Mouse (Mus musculus): ENCODE measurements at regions not wholly inside any gene's neighbourhood (a gene's known extent, or its start where the extent isn't known, plus 50 kb on each side); places are given as distances from the start of the nearest gene placed in this dataset.
"Not testable (repeated sequence)": the region's sequence is repeated elsewhere in the genome, so short reads cannot be mapped to it uniquely, and the experiment has no call there.

- WGBS, result 89% methylated on average over 2 of the region's 2 CpGs
Measured at GRCm38 (mm10) chr8:42282011-42282410, 859.3 kb downstream of the Triml1 start.

GRCm38 (mm10) chr8:42253358-42253757, 836.5 kb upstream of the Frg1 start:
- no peak for ATAC-seq (replicated peaks; ENCODE audit: extremely low read depth, insufficient read depth, low FRiP score)
- 84% methylated on average over 1 of the region's 1 CpGs for WGBS

More at GRCm38 (mm10) chr8:42282011-42282410, 859.3 kb downstream of the Triml1 start:
- Histone ChIP-seq H3K9me3 (replicated peaks; ENCODE audit: control insufficient read depth, low read length) (no peaks in the 10 kb centered on the region), H3K27ac (ENCODE audit: low read length) (no peak overlapping the region), H3K4me2 (ENCODE audit: low read depth, low read length) (no peak overlapping the region), H3K27me3 (ENCODE audit: control insufficient read depth, insufficient read depth, low read length) (no peaks in the 10 kb centered on the region), H3K4me1 (ENCODE audit: control insufficient read depth, insufficient read depth, low read length) (no peaks in the 10 kb centered on the region), H3K9ac (ENCODE audit: low read length) (no peak overlapping the region), H3K4me3 (ENCODE audit: low read length) (no peak overlapping the region), H3K36me3 (ENCODE audit: control insufficient read depth, insufficient read depth) (no peaks in the 10 kb centered on the region)
- no peak for ATAC-seq (replicated peaks; ENCODE audit: extremely low read depth, insufficient read depth, low FRiP score)

GRCm38 (mm10) chr8:42242321-42242720, 825.4 kb upstream of the Frg1 start:
- H3K4me3 ChIP-seq (ENCODE audit: low read length); H3K27ac ChIP-seq (ENCODE audit: low read length); H3K9ac ChIP-seq (ENCODE audit: low read length); H3K4me1 ChIP-seq (ENCODE audit: control insufficient read depth, insufficient read depth, low read length); H3K9me3 ChIP-seq (replicated peaks; ENCODE audit: control insufficient read depth, low read length); H3K4me2 ChIP-seq (ENCODE audit: low read depth, low read length); ATAC-seq (replicated peaks; ENCODE audit: extremely low read depth, insufficient read depth, low FRiP score); H3K27me3 ChIP-seq (ENCODE audit: control insufficient read depth, insufficient read depth, low read length); H3K36me3 ChIP-seq (ENCODE audit: control insufficient read depth, insufficient read depth): not testable (repeated sequence)
- 82% methylated on average over 1 of the region's 1 CpGs for WGBS

More at GRCm38 (mm10) chr8:42253358-42253757, 836.5 kb upstream of the Frg1 start:
- H3K4me3 ChIP-seq (ENCODE audit: low read length), result no peak overlapping the region
- no peaks in the 10 kb centered on the region for H3K27me3 ChIP-seq (ENCODE audit: control insufficient read depth, insufficient read depth, low read length)
- no peaks in the 10 kb centered on the region for H3K9me3 ChIP-seq (replicated peaks; ENCODE audit: control insufficient read depth, low read length)
- H3K9ac ChIP-seq (ENCODE audit: low read length), result no peak overlapping the region
- no peak overlapping the region for H3K27ac ChIP-seq (ENCODE audit: low read length)
- H3K4me2 ChIP-seq (ENCODE audit: low read depth, low read length), result no peak overlapping the region
- no peaks in the 10 kb centered on the region for H3K4me1 ChIP-seq (ENCODE audit: control insufficient read depth, insufficient read depth, low read length)
- no peaks in the 10 kb centered on the region for H3K36me3 ChIP-seq (ENCODE audit: control insufficient read depth, insufficient read depth)

- no peak for ATAC-seq (replicated peaks; ENCODE audit: extremely low read depth, insufficient read depth, low FRiP score)
- Histone ChIP-seq H3K27ac (ENCODE audit: low read length) (no peak overlapping the region), H3K27me3 (ENCODE audit: control insufficient read depth, insufficient read depth, low read length) (no peaks in the 10 kb centered on the region), H3K4me2 (ENCODE audit: low read depth, low read length) (no peak overlapping the region), H3K36me3 (ENCODE audit: control insufficient read depth, insufficient read depth) (no peaks in the 10 kb centered on the region), H3K9me3 (replicated peaks; ENCODE audit: control insufficient read depth, low read length) (no peaks in the 10 kb centered on the region), H3K9ac (ENCODE audit: low read length) (no peak overlapping the region), H3K4me1 (ENCODE audit: control insufficient read depth, insufficient read depth, low read length) (no peaks in the 10 kb centered on the region), H3K4me3 (ENCODE audit: low read length) (no peak overlapping the region)
- WGBS, result 64% methylated on average over 2 of the region's 2 CpGs
Measured at GRCm38 (mm10) chr8:42219857-42220600, 803.2 kb upstream of the Frg1 start.

GRCm38 (mm10) chr8:42210943-42211342, 794.1 kb upstream of the Frg1 start:
- no peak overlapping the region for H3K4me3 ChIP-seq (ENCODE audit: low read length)
- H3K4me1 ChIP-seq (ENCODE audit: control insufficient read depth, insufficient read depth, low read length), result no peaks in the 10 kb centered on the region
- H3K9ac ChIP-seq (ENCODE audit: low read length), result no peak overlapping the region
- WGBS, result 46% methylated on average over 2 of the region's 2 CpGs
- no peaks in the 10 kb centered on the region for H3K9me3 ChIP-seq (replicated peaks; ENCODE audit: control insufficient read depth, low read length)
- no peak overlapping the region for H3K4me2 ChIP-seq (ENCODE audit: low read depth, low read length)
- H3K36me3 ChIP-seq (ENCODE audit: control insufficient read depth, insufficient read depth), result no peaks in the 10 kb centered on the region
- H3K27me3 ChIP-seq (ENCODE audit: control insufficient read depth, insufficient read depth, low read length), result no peaks in the 10 kb centered on the region
- no peak for ATAC-seq (replicated peaks; ENCODE audit: extremely low read depth, insufficient read depth, low FRiP score)
- H3K27ac ChIP-seq (ENCODE audit: low read length), result no peak overlapping the region

GRCm38 (mm10) chr8:42209989-42210388, 793.1 kb upstream of the Frg1 start:
- H3K27me3 ChIP-seq (ENCODE audit: control insufficient read depth, insufficient read depth, low read length), result no peaks in the 10 kb centered on the region
- H3K4me2 ChIP-seq (ENCODE audit: low read depth, low read length), result no peak overlapping the region
- H3K27ac ChIP-seq (ENCODE audit: low read length), result no peak overlapping the region
- no peaks in the 10 kb centered on the region for H3K4me1 ChIP-seq (ENCODE audit: control insufficient read depth, insufficient read depth, low read length)
- ATAC-seq (replicated peaks; ENCODE audit: extremely low read depth, insufficient read depth, low FRiP score), result no peak
- no peak overlapping the region for H3K9ac ChIP-seq (ENCODE audit: low read length)
- H3K36me3 ChIP-seq (ENCODE audit: control insufficient read depth, insufficient read depth), result no peaks in the 10 kb centered on the region
- H3K9me3 ChIP-seq (replicated peaks; ENCODE audit: control insufficient read depth, low read length), result no peaks in the 10 kb centered on the region
- no peak overlapping the region for H3K4me3 ChIP-seq (ENCODE audit: low read length)

GRCm38 (mm10) chr8:42197257-42197656, 780.4 kb upstream of the Frg1 start:
- WGBS, result 69% methylated on average over 5 of the region's 5 CpGs
- Histone ChIP-seq H3K4me2 (ENCODE audit: low read depth, low read length) (no peak overlapping the region), H3K27me3 (ENCODE audit: control insufficient read depth, insufficient read depth, low read length) (no peaks in the 10 kb centered on the region), H3K36me3 (ENCODE audit: control insufficient read depth, insufficient read depth) (no peaks in the 10 kb centered on the region), H3K4me3 (ENCODE audit: low read length) (no peak overlapping the region), H3K9me3 (replicated peaks; ENCODE audit: control insufficient read depth, low read length) (no peaks in the 10 kb centered on the region), H3K4me1 (ENCODE audit: control insufficient read depth, insufficient read depth, low read length) (no peaks in the 10 kb centered on the region), H3K9ac (ENCODE audit: low read length) (no peak overlapping the region), H3K27ac (ENCODE audit: low read length) (no peak overlapping the region)
- no peak for ATAC-seq (replicated peaks; ENCODE audit: extremely low read depth, insufficient read depth, low FRiP score)

GRCm38 (mm10) chr8:42193902-42194550, 777.2 kb upstream of the Frg1 start:
- no peak overlapping the region for H3K27ac ChIP-seq (ENCODE audit: low read length)
- no peak overlapping the region for H3K4me3 ChIP-seq (ENCODE audit: low read length)
- H3K9ac ChIP-seq (ENCODE audit: low read length), result no peak overlapping the region
- no peaks in the 10 kb centered on the region for H3K36me3 ChIP-seq (ENCODE audit: control insufficient read depth, insufficient read depth)
- no peaks in the 10 kb centered on the region for H3K9me3 ChIP-seq (replicated peaks; ENCODE audit: control insufficient read depth, low read length)
- no peak overlapping the region for H3K4me2 ChIP-seq (ENCODE audit: low read depth, low read length)
- no peaks in the 10 kb centered on the region for H3K27me3 ChIP-seq (ENCODE audit: control insufficient read depth, insufficient read depth, low read length)
- no peak for ATAC-seq (replicated peaks; ENCODE audit: extremely low read depth, insufficient read depth, low FRiP score)
- H3K4me1 ChIP-seq (ENCODE audit: control insufficient read depth, insufficient read depth, low read length), result no peaks in the 10 kb centered on the region
- 93% methylated on average over 1 of the region's 1 CpGs for WGBS

GRCm38 (mm10) chr8:42187083-42187482, 770.2 kb upstream of the Frg1 start:
- no peaks in the 10 kb centered on the region for H3K4me1 ChIP-seq (ENCODE audit: control insufficient read depth, insufficient read depth, low read length)
- H3K36me3 ChIP-seq (ENCODE audit: control insufficient read depth, insufficient read depth), result no peaks in the 10 kb centered on the region
- no peaks in the 10 kb centered on the region for H3K27me3 ChIP-seq (ENCODE audit: control insufficient read depth, insufficient read depth, low read length)
- H3K4me2 ChIP-seq (ENCODE audit: low read depth, low read length), result no peak overlapping the region
- H3K27ac ChIP-seq (ENCODE audit: low read length), result no peak overlapping the region
- no peaks in the 10 kb centered on the region for H3K9me3 ChIP-seq (replicated peaks; ENCODE audit: control insufficient read depth, low read length)
- 92% methylated on average over 1 of the region's 1 CpGs for WGBS
- no peak overlapping the region for H3K9ac ChIP-seq (ENCODE audit: low read length)
- no peak overlapping the region for H3K4me3 ChIP-seq (ENCODE audit: low read length)
- ATAC-seq (replicated peaks; ENCODE audit: extremely low read depth, insufficient read depth, low FRiP score), result no peak

Data from heart, embryonic 16.5 days (tissue).